Mouse (Mus musculus) telencephalon, adult 2 months (tissue): Measurements from ENCODE around the gene Samd5.

ENCODE experiments used
- DNase-seq: peaks from one replicate; pipeline ENCODE4 v3.0.0-alpha.2; 2011; ENCODE audit warnings: low read depth, low spot score

Gene Samd5

DNA sequence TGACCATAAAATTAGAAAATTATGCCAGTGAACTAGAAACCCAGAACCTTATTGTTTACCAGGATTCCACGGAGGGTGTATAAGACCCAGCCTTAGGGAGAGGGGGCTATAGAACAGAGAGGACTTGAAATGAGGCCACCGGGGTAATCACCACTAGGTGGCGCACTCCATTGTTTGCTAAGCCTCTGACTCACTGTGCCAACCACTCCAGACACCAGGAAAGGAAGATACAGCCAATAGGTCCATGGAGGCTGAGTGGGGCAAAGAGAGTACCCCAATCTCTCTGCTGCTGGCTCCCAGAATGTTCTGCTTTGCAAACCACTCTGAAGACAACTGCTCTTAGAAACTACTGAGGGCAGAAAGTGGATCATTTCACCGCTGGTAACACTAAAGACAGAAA, 99.4 kb downstream of the Samd5 start:
- no peak for DNase-seq

DNA sequence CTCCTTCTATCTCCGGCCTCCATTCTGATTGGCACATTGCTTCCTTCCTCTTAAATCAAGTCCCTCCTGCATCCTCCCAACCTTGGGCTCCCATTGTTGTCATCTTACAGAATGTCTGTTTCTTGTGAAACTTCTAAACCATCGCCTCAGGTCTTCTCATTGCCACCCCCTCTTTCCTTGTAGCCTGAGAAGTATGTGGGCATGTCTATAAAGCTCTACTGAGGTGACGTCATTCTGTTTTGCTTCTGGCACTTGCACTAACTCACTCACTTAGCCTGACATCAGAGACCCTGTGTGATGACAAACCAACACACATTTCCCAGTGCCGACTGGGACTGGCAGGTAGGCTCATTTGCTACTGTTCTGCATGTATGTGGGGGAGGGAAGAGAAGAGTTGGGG, 100.9 kb downstream of the Samd5 start:
- DNase-seq: no peak
